Mouse (Mus musculus) intestine, embryonic 14.5 days (tissue): ENCODE results near the gene Itga11. TPM values are rescaled to one million over a fixed set of nuclear protein-coding genes. Genes with fewer than 3 reads are reported as not detected.
"Not testable (repeated sequence)": the region's sequence is repeated elsewhere in the genome, so short reads cannot be mapped to it uniquely, and the experiment has no call there.

ENCODE experiments used
- ATAC-seq: fragments of 200-750 bp; cut with Nextera tagmentation; replicated peaks from 2 replicates; pipeline ENCODE4 v1.8.0; 2017; ENCODE audit warnings: low read depth, moderate number of reproducible peaks, moderate TSS enrichment, moderate library complexity; ENCODE audit not compliant: low FRiP score, low TSS enrichment
- DNase-seq: peaks from one replicate; pipeline ENCODE4 v3.0.0-alpha.2; 2018; ENCODE audit warnings: low spot score
- H3K27ac ChIP-seq: fragments of 300-500 bp; sonication (generic); 2 replicates; pipeline ENCODE4 v1.5.1; 2014; ENCODE audit warnings: low read depth, mild to moderate bottlenecking, control low read depth
- H3K27me3 ChIP-seq: fragments of 300-500 bp; sonication (generic); replicated peaks from 2 replicates; pipeline ENCODE4 v1.6.1; 2014; ENCODE audit warnings: low read length, control low read depth; ENCODE audit not compliant: control insufficient read depth, insufficient read depth
- H3K36me3 ChIP-seq: fragments of 300-500 bp; sonication (generic); 2 replicates; pipeline ENCODE4 v1.6.1; 2014; ENCODE audit warnings: low read length, control low read depth; ENCODE audit not compliant: control insufficient read depth, insufficient read depth
- H3K4me1 ChIP-seq: fragments of 300-500 bp; sonication (generic); replicated peaks from 2 replicates; pipeline ENCODE4 v1.6.1; 2014; ENCODE audit warnings: low read length, control low read depth, mixed read lengths; ENCODE audit not compliant: control insufficient read depth, insufficient read depth
- H3K4me2 ChIP-seq: fragments of 300-500 bp; sonication (generic); 2 replicates; pipeline ENCODE4 v1.6.1; 2014; ENCODE audit warnings: low read length
- H3K4me3 ChIP-seq: fragments of 300-500 bp; sonication (generic); 2 replicates; pipeline ENCODE4 v1.5.1; 2014; ENCODE audit warnings: low read depth, low read length, control low read depth, mixed read lengths
- H3K9ac ChIP-seq: fragments of 300-500 bp; sonication (generic); 2 replicates; pipeline ENCODE4 v1.6.1; 2014; ENCODE audit warnings: mild to moderate bottlenecking, low read length
- H3K9me3 ChIP-seq: fragments of 300-500 bp; sonication (generic); 2 replicates; pipeline ENCODE4 v1.6.1; 2016; ENCODE audit warnings: low read length, control low read depth; ENCODE audit not compliant: control insufficient read depth
- WGBS: fragments of 180-500 bp; shearing (Covaris S2); extraction: QIAGEN DNeasy Blood & Tissue Kit; methylation state at CpG from one replicate; pipeline ENCODE4 v1.1.7; 2014; 5-methylcytosine and 5-hydroxymethylcytosine counted together
- polyA plus RNA-seq: library from polyadenylated mRNA; unstranded; fragments of >200 nt; fragmentation: Nextera tagmentation; extraction: Ambion mirVana; gene quantifications from 2 replicates; pipeline ENCODE4 v1.2.1, GENCODE M21; 2014

Gene Itga11
- polyA plus RNA-seq, 1 experiment from 2014 or later, result 4.8 TPM

GRCm38 (mm10) chr9:62811516-62812121 is 134.0 kb downstream of the Itga11 start, which contains the start of gene Fem1b:
Fem1b (minus strand) TSS chr9:62811934.
- Histone ChIP-seq H3K4me3 (peak within 1 kb of the TSS; percentile 100), H3K36me3 (no peaks in the 10 kb centered on the region), H3K27ac (peak within 1 kb of the TSS; percentile 96), H3K9me3 (no peaks in the 10 kb centered on the region), H3K27me3 (no peaks in the 10 kb centered on the region), H3K4me1 (peaks cover 18% of the 10 kb centered on the region), H3K4me2 (peak within 1 kb of the TSS; percentile 95), H3K9ac (peak within 1 kb of the TSS; percentile 90)
- DNase-seq, result peak; percentile 96
- WGBS, result under 1% methylated on average over 68 of the region's 68 CpGs
- peak; percentile 94 for ATAC-seq

- Histone ChIP-seq H3K4me2 (peak overlapping the region; percentile 95), H3K36me3 (no peaks in the 10 kb centered on the region), H3K27ac (peak overlapping the region; percentile 96), H3K9ac (peak overlapping the region; percentile 90), H3K27me3 (no peaks in the 10 kb centered on the region), H3K9me3 (no peaks in the 10 kb centered on the region), H3K4me3 (peak overlapping the region; percentile 100), H3K4me1 (peaks cover 18% of the 10 kb centered on the region)
- WGBS, result 15% methylated on average over 14 of the region's 14 CpGs
- DNase-seq (no peak), ATAC-seq (peak; percentile 26; the same call in 1 of the 2 replicates)
These were observed 134.8 kb downstream of the Itga11 start for GRCm38 (mm10) chr9:62812216-62813049.

- WGBS, result 77% methylated on average over 2 of the region's 2 CpGs
These were observed 137.1 kb downstream of the Itga11 start for GRCm38 (mm10) chr9:62814751-62815150.

GRCm38 (mm10) chr9:62816323-62817098 is 138.9 kb downstream of the Itga11 start:
- ATAC-seq (no peak), DNase-seq (no peak)
- Histone ChIP-seq H3K27ac (no peak overlapping the region), H3K9me3 (no peaks in the 10 kb centered on the region), H3K9ac (no peak overlapping the region), H3K4me2 (no peak overlapping the region), H3K27me3 (no peaks in the 10 kb centered on the region), H3K4me1 (peaks cover 4% of the 10 kb centered on the region; the same call in 1 of the 2 replicates), H3K36me3 (no peaks in the 10 kb centered on the region), H3K4me3 (no peak overlapping the region)
- WGBS, result 80% methylated on average over 9 of the region's 9 CpGs

More at GRCm38 (mm10) chr9:62814751-62815150, 137.1 kb downstream of the Itga11 start:
- Histone ChIP-seq H3K36me3 (no peaks in the 10 kb centered on the region), H3K27ac (no peak overlapping the region), H3K27me3 (no peaks in the 10 kb centered on the region), H3K4me1 (peaks cover 8% of the 10 kb centered on the region), H3K4me3 (no peak overlapping the region), H3K9ac (no peak overlapping the region), H3K9me3 (no peaks in the 10 kb centered on the region), H3K4me2 (no peak overlapping the region)
- ATAC-seq, result no peak
- no peak for DNase-seq

GRCm38 (mm10) chr9:62817099-62817571 is 139.5 kb downstream of the Itga11 start:
- peaks cover 4% of the 10 kb centered on the region; the same call in 1 of the 2 replicates for H3K4me1 ChIP-seq
- WGBS, result 58% methylated on average over 12 of the region's 12 CpGs

GRCm38 (mm10) chr9:62817828-62818614 is 140.4 kb downstream of the Itga11 start:
- no peak for DNase-seq
- H3K36me3 ChIP-seq, result no peaks in the 10 kb centered on the region
- no peak for ATAC-seq
- no peaks in the 10 kb centered on the region for H3K4me1 ChIP-seq
- H3K4me2 ChIP-seq, result no peak overlapping the region
- 63% methylated on average over 4 of the region's 4 CpGs for WGBS
- H3K27me3 ChIP-seq, result no peaks in the 10 kb centered on the region
- no peak overlapping the region for H3K4me3 ChIP-seq
- no peak overlapping the region for H3K9ac ChIP-seq
- H3K9me3 ChIP-seq, result no peaks in the 10 kb centered on the region
- no peak overlapping the region for H3K27ac ChIP-seq

More at GRCm38 (mm10) chr9:62817099-62817571, 139.5 kb downstream of the Itga11 start:
- ATAC-seq (no peak), DNase-seq (no peak)
- Histone ChIP-seq H3K4me3 (no peak overlapping the region), H3K27me3 (no peaks in the 10 kb centered on the region), H3K36me3 (no peaks in the 10 kb centered on the region), H3K27ac (no peak overlapping the region), H3K9ac (no peak overlapping the region), H3K9me3 (no peaks in the 10 kb centered on the region), H3K4me2 (no peak overlapping the region)

GRCm38 (mm10) chr9:62819494-62819893 is 141.9 kb downstream of the Itga11 start:
- no peak overlapping the region for H3K9ac ChIP-seq
- no peak overlapping the region for H3K4me2 ChIP-seq
- H3K27ac ChIP-seq, result no peak overlapping the region
- no peaks in the 10 kb centered on the region for H3K9me3 ChIP-seq
- no peaks in the 10 kb centered on the region for H3K27me3 ChIP-seq
- no peak overlapping the region for H3K4me3 ChIP-seq
- WGBS, result 87% methylated on average over 3 of the region's 3 CpGs
- ATAC-seq (no peak), DNase-seq (no peak)
- no peaks in the 10 kb centered on the region for H3K4me1 ChIP-seq
- no peaks in the 10 kb centered on the region for H3K36me3 ChIP-seq

- DNase-seq, H3K36me3 ChIP-seq, H3K4me1 ChIP-seq, H3K9me3 ChIP-seq, H3K4me2 ChIP-seq, H3K27me3 ChIP-seq, ATAC-seq, H3K9ac ChIP-seq, H3K27ac ChIP-seq, H3K4me3 ChIP-seq: not testable (repeated sequence)
- WGBS, result 88% methylated on average over 6 of the region's 6 CpGs
These were observed 142.3 kb downstream of the Itga11 start for GRCm38 (mm10) chr9:62819910-62820309.
